Mouse (Mus musculus) gastrocnemius, adult 18-20 months (tissue): ENCODE measurements around the gene Prpmp5. TPM values are rescaled to one million over a fixed set of nuclear protein-coding genes. Genes with fewer than 3 reads are reported as not detected.
"Not testable (repeated sequence)": the region's sequence is repeated elsewhere in the genome, so short reads cannot be mapped to it uniquely, and the experiment has no call there.

Experiments used
- DNase-seq: peaks from one replicate; pipeline ENCODE4 v3.0.0; 2021; ENCODE audit warnings: low spot score
- long read RNA-seq, 2 experiments: library from polyadenylated mRNA; stranded (forward); transcript quantifications; one replicate each; pipeline ENCODE4 v2.0.0; 2021
- total RNA-seq, 2 experiments: library from RNA; stranded (reverse); gene quantifications; 2 replicates each; pipeline ENCODE4 v1.2.3; 2021

Prpmp5 gene
- total RNA-seq, result not detected
- long read RNA-seq, experiment 1, result 0 reads
- long read RNA-seq, experiment 2, result 0 reads

GRCm38 (mm10) chr6:132314657-132315056, at the start of gene Prpmp5:
Prpmp5 (minus strand) TSS chr6:132314757.
- not testable (repeated sequence) for DNase-seq

- DNase-seq, result not testable (repeated sequence)
Measured at GRCm38 (mm10) chr6:132364034-132364433, 49.5 kb upstream of the Prpmp5 start, which contains the start of gene Gm8882. Gm8882 (minus strand) TSS chr6:132364134.

Other genes with a start within 250 kb of the Prpmp5 start
- gene Prb1, start 104.2 kb downstream of the Prpmp5 start, total RNA-seq, result not detected
- not detected for gene Gm8882, start 49.4 kb upstream of the Prpmp5 start, total RNA-seq